Mouse (Mus musculus) skeletal muscle tissue, adult 2 months (tissue): Measurements from ENCODE around the gene Filip1.

ENCODE experiments used
- DNase-seq: peaks from one replicate; pipeline ENCODE4 v3.0.0-alpha.2; 2012; ENCODE audit warnings: low read depth, low spot score

Filip1 gene

GRCm38 (mm10) chr9:79784439-79784838, 228.2 kb downstream of the Filip1 start:
- DNase-seq = no peak

GRCm38 (mm10) chr9:79779354-79779753, 233.3 kb downstream of the Filip1 start:
- no peak for DNase-seq

- DNase-seq = no peak
Observed at GRCm38 (mm10) chr9:79766991-79767545, 245.6 kb downstream of the Filip1 start.

GRCm38 (mm10) chr9:79765329-79765728, 247.3 kb downstream of the Filip1 start:
- DNase-seq = no peak
